11 mouse cellular contexts compared by ENCODE assay signal in the genomic region with DNA sequence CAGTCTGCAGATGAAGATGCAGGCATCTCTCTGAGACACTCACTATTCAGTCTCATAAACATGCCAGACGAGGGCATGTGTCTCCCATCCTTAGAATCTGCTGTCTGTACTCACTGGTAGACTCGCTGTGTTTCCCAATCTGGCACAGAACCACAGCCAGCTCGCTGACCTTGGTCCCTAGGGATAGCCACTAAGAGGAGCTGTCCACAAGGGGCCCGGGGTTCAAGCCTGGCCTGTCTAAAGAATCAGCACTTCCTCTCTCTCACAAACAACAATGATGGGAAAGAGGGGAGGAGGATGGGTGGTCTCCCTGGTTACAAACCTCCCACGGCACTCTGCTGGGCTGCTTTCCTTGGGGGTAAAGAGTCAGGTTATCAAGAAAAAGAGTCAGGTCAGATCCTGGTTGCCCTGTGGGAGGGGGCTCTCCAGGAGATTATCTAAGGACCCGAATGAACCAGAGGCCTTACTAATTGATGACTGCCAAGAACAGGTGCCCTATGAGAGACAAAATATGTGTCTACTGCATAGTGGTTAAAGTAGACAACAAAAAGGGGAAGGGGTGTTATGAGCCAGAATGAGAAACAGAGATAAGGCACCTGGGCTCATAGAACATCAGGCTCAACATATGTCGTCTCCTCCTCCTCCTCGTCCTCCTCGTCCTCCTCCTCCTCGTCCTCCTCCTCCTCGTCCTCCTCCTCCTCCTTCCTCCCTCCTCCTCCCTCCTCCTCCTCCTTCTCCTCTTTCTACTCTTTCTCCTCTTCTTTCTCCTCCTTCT. TPM values are rescaled to one million over a fixed set of nuclear protein-coding genes. Genes with fewer than 3 reads are reported as not detected.
DNase-seq lines count a peak whose midpoint lies in the region; ATAC-seq lines count a peak whose summit lies in the region.
"Had no signal": no experiment of that assay in that cellular context is flagged by ENCODE, and none has a peak within 500 bp of the region (broad histone marks: within the 10 kb centered on the region; RNA-seq: fewer than 3 reads in every experiment).

No protein-coding gene starts in this region.

- no peak for DNase-seq in heart, adult 11 months
- DNase-seq in midbrain, embryonic 10.5 days (ENCODE audit: low spot score), result peak; percentile 48
- DNase-seq in adrenal gland, adult 8-10 months, result peak; percentile 66
- DNase-seq in spleen, postnatal 10 days (ENCODE audit: low spot score in 2 of 2), result no peak
- DNase-seq in frontal cortex, postnatal 14 days (ENCODE audit: low spot score in 2 of 2), result no peak

- no peak overlapping the region for H3K4me3 ChIP-seq in heart, embryonic 13.5 days
- H3K4me3 ChIP-seq in midbrain, embryonic 10.5 days, result no peak overlapping the region
- H3K4me3 ChIP-seq in midbrain, embryonic 15.5 days, result no peak overlapping the region
- no peak overlapping the region for H3K4me3 ChIP-seq in liver, embryonic 15.5 days (replicated peaks)
- H3K4me3 ChIP-seq: forebrain, embryonic 12.5 days; lung, embryonic 15.5 days had no signal

- H3K4me1 ChIP-seq in heart, embryonic 13.5 days, result peaks cover 94% of the 10 kb centered on the region
- H3K4me1 ChIP-seq in midbrain, embryonic 10.5 days, result peaks cover 89% of the 10 kb centered on the region
- H3K4me1 ChIP-seq in midbrain, embryonic 15.5 days, result peaks cover 5% of the 10 kb centered on the region
- H3K4me1 ChIP-seq in liver, embryonic 15.5 days (replicated peaks), result peaks cover 55% of the 10 kb centered on the region

- no peak for ATAC-seq in heart, embryonic 13.5 days (ENCODE audit: extremely low read depth, insufficient number of reproducible peaks, low FRiP score, low TSS enrichment)
- ATAC-seq in midbrain, embryonic 15.5 days (replicated peaks), result no peak
- no peak for ATAC-seq in liver, embryonic 15.5 days (ENCODE audit: insufficient read depth)

- no peaks in the 10 kb centered on the region for H3K9me3 ChIP-seq in heart, embryonic 13.5 days
- no peaks in the 10 kb centered on the region for H3K9me3 ChIP-seq in midbrain, embryonic 10.5 days (replicated peaks)
- no peaks in the 10 kb centered on the region for H3K9me3 ChIP-seq in midbrain, embryonic 15.5 days
- H3K9me3 ChIP-seq in liver, embryonic 15.5 days (replicated peaks), result no peaks in the 10 kb centered on the region
- H3K9me3 ChIP-seq: forebrain, embryonic 12.5 days; lung, embryonic 15.5 days had no signal

- H3K27me3 ChIP-seq in heart, embryonic 13.5 days (replicated peaks), result no peaks in the 10 kb centered on the region
- no peaks in the 10 kb centered on the region for H3K27me3 ChIP-seq in midbrain, embryonic 10.5 days (ENCODE audit: low read depth, poor library complexity, severe bottlenecking)
- H3K27me3 ChIP-seq in midbrain, embryonic 15.5 days (replicated peaks), result no peaks in the 10 kb centered on the region
- peaks cover 5% of the 10 kb centered on the region; the same call in 1 of the 2 replicates for H3K27me3 ChIP-seq in liver, embryonic 15.5 days
- H3K27me3 ChIP-seq: forebrain, embryonic 12.5 days; lung, embryonic 15.5 days had no signal

- H3K36me3 ChIP-seq in heart, embryonic 13.5 days, result 0 out of 2 replicates have a peak, but pooled peaks cover 9% of the 10 kb centered on the region
- peaks cover 21% of the 10 kb centered on the region; the same call in 1 of the 2 replicates for H3K36me3 ChIP-seq in midbrain, embryonic 10.5 days
- no peaks in the 10 kb centered on the region for H3K36me3 ChIP-seq in midbrain, embryonic 15.5 days (replicated peaks)
- no peaks in the 10 kb centered on the region for H3K36me3 ChIP-seq in liver, embryonic 15.5 days (replicated peaks)
- H3K36me3 ChIP-seq: forebrain, embryonic 12.5 days; lung, embryonic 15.5 days had no signal

- H3K9ac ChIP-seq in heart, embryonic 13.5 days, result peak overlapping the region; percentile 61; the same call in 1 of the 2 replicates
- H3K9ac ChIP-seq in midbrain, embryonic 15.5 days, result no peak overlapping the region
- H3K9ac ChIP-seq in liver, embryonic 15.5 days, result no peak overlapping the region
- H3K9ac ChIP-seq: forebrain, embryonic 12.5 days; hindbrain, embryonic 14.5 days; lung, embryonic 15.5 days had no signal

- H3K27ac ChIP-seq in heart, embryonic 13.5 days (replicated peaks), result peak overlapping the region; percentile 89
- peak overlapping the region; percentile 74 for H3K27ac ChIP-seq in midbrain, embryonic 10.5 days (replicated peaks)
- H3K27ac ChIP-seq in midbrain, embryonic 15.5 days, result no peak overlapping the region
- H3K27ac ChIP-seq in liver, embryonic 15.5 days (replicated peaks), result 0 out of 2 replicates have a peak overlapping the region, but pooled peaks have one; percentile 75
- H3K27ac ChIP-seq: forebrain, embryonic 12.5 days; hindbrain, embryonic 14.5 days; lung, embryonic 15.5 days had no signal

- 0 out of 2 replicates have a peak overlapping the region, but pooled peaks have one; percentile 58 for H3K4me2 ChIP-seq in heart, embryonic 13.5 days
- H3K4me2 ChIP-seq in midbrain, embryonic 15.5 days, result no peak overlapping the region
- H3K4me2 ChIP-seq in liver, embryonic 15.5 days, result no peak overlapping the region
- H3K4me2 ChIP-seq: forebrain, embryonic 12.5 days; hindbrain, embryonic 14.5 days; lung, embryonic 15.5 days had no signal

- 26% methylated on average over 7 of the region's 11 CpGs for WGBS in heart, embryonic 13.5 days
- 36% methylated on average over 11 of the region's 11 CpGs for WGBS in midbrain, embryonic 10.5 days
- WGBS in midbrain, embryonic 15.5 days, result 24% methylated on average over 11 of the region's 11 CpGs
- 18% methylated on average over 11 of the region's 11 CpGs for WGBS in liver, embryonic 15.5 days (ENCODE audit: insufficient replicate concordance)

RNA-seq across cellular contexts. Expression of a gene that starts 8.9 kb away (rescaled TPM):
- 143 and 155 TPM in 2 replicates for polyA plus RNA-seq in heart, embryonic 13.5 days (2015; fragmentation: Nextera tagmentation; extraction: Ambion mirVana)
- polyA plus RNA-seq in midbrain, embryonic 10.5 days (2016; fragmentation: Nextera tagmentation; extraction: Ambion mirVana), result 146 and 155 TPM in 2 replicates
- polyA plus RNA-seq in midbrain, embryonic 15.5 days (2015; fragmentation: Nextera tagmentation; extraction: Ambion mirVana), result 33.6 and 35.8 TPM in 2 replicates
- total RNA-seq in adrenal gland, adult 8-10 months (2022), result 10 to 100 TPM; 41.9 to 49.0 (median 48.0) TPM
- polyA plus RNA-seq in liver, embryonic 15.5 days (2015; fragmentation: Nextera tagmentation; extraction: Ambion mirVana), result 66.0 and 88.2 TPM in 2 replicates

Comparison
In these comparisons a context has a peak if more than half of its experiments do, and no peak if none do; other contexts are left out.
1. DNase-seq: peak in midbrain, embryonic 10.5 days (single experiment) and adrenal gland, adult 8-10 months (single experiment); none in heart, adult 11 months (single experiment), spleen, postnatal 10 days (0 of 2) and frontal cortex, postnatal 14 days (0 of 2).